Mouse (Mus musculus) heart, adult 2 months (tissue): ENCODE results near the gene Dnm2.

ENCODE experiments used
- CTCF ChIP-seq: fragments of 200-600 bp; IDR thresholded peaks from 2 replicates; pipeline ENCODE4 v1.8.1; 2022; ENCODE audit warnings: antibody characterized with exemption, mild to moderate bottlenecking, moderate library complexity
- POLR2A ChIP-seq: fragments of 200-500 bp; IDR thresholded peaks from 2 replicates; pipeline ENCODE4 v1.6.1; 2011; ENCODE audit warnings: mild to moderate bottlenecking, low read depth, low read length, control low read depth; ENCODE audit not compliant: insufficient read depth

DNA sequence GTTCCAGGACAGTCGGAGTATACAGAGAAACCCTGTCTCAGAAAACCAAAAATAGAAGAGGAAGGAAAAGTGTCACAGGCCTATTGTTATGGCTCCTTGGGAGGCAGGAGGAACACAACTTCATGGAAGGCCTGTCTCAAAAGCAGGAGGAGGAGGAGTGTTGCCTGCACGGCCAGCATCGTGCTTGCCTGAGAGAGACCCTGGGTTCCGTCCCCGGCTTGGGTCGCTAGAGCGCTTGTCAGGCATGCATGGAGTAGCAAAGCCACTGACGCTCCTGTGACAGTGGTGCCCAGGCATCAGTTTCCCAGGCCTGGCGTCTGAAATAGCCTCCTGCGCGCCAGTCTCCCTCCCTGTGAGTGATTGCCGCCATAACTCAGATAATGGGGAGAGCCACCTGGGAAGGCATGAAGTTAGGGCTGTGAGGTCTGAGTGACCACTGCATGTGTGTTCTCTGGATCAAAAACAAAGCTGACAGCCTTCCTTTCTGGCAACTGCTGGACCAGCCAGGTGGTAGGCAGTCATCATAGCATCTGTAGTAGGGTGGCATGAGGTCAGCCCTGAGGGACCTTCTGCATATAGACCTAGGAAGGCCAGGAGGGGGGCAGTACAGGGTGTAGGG lies 73.7 kb downstream of the Dnm2 start:
- TF ChIP-seq CTCF, result no peak
- TF ChIP-seq POLR2A, result no peak
